Mouse (Mus musculus): Measurements from ENCODE around the gene Olfm1. TPM values are rescaled to one million over a fixed set of nuclear protein-coding genes. Genes with fewer than 3 reads are reported as not detected.

The Olfm1 gene
- 5.1 and 6.9 TPM in 2 replicates for polyA plus RNA-seq (2015; fragmentation: Nextera tagmentation; extraction: Ambion mirVana)

DNA sequence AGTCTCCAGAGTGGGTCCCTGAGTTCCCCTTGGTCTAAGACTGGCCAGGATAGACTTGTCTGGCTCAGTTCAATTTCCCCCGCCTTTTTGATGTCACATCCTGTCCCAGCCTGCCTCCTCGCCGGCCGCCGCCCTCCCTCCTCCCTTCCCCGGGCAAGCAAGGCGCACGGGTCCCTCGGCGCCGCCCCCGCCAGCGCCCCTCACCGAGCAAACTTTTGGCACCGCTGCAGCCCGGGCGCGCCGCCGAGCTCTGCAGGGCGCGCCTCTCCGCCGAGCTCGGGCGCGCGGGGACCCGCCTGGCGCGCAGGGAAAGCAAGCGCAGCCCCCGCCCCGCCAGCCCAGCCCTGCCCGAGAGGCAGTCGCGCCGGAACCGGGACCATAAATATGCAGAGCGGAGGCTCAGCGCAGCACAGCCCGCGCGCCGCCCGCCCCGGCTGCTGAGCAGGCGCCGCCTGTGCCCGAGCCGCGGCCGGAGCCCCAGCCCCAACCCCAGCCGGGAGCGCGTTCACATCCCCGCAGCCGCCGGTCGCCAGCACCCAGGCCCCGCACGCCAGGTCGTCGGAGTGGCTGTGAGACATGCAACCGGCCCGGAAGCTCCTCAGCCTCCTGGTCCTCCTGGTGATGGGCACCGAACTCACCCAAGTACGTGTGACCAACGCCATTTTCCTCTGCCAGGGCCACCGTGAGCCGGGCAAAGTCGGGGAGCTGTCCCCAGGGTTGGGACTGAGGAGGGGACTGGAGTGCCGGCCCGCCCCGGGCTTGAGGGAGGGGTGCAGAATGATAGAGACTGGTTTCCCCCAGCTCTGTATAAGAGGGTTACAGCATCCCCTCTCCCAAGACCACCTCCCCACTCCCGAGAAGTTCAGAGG is at the start of gene Olfm1:
TSS of gene Olfm1 (plus strand) at position 172 of the 869 bp plus-strand sequence.
- H3K27me3 ChIP-seq (ENCODE audit: control insufficient read depth, insufficient read depth, low read length) = peaks cover 55% of the 10 kb centered on the region
- H3K4me3 ChIP-seq (ENCODE audit: low read length) = peak within 1 kb of the TSS; percentile 60
- no peak within 1 kb of the TSS for H3K27ac ChIP-seq (ENCODE audit: low read length)
- no peaks in the 10 kb centered on the region for H3K9me3 ChIP-seq (replicated peaks; ENCODE audit: control insufficient read depth, low read length)
- H3K4me2 ChIP-seq (ENCODE audit: low read depth, low read length) = peak within 1 kb of the TSS; percentile 81
- peaks cover 5% of the 10 kb centered on the region for H3K4me1 ChIP-seq (ENCODE audit: control insufficient read depth, insufficient read depth, low read length)
- under 1% methylated on average over 75 of the region's 76 CpGs for WGBS
- peak; percentile 60 for ATAC-seq (replicated peaks; ENCODE audit: extremely low read depth, insufficient read depth, low FRiP score)
- H3K36me3 ChIP-seq (ENCODE audit: control insufficient read depth, insufficient read depth) = no peaks in the 10 kb centered on the region
- H3K9ac ChIP-seq (ENCODE audit: low read length) = peak within 1 kb of the TSS; percentile 56

- 68% methylated on average over 13 of the region's 13 CpGs for WGBS
- H3K9me3 ChIP-seq (replicated peaks; ENCODE audit: control insufficient read depth, low read length) = no peaks in the 10 kb centered on the region
- H3K27ac ChIP-seq (ENCODE audit: low read length) = no peak overlapping the region
- no peak overlapping the region for H3K4me3 ChIP-seq (ENCODE audit: low read length)
- no peak for ATAC-seq (replicated peaks; ENCODE audit: extremely low read depth, insufficient read depth, low FRiP score)
- no peak overlapping the region for H3K9ac ChIP-seq (ENCODE audit: low read length)
- H3K27me3 ChIP-seq (ENCODE audit: control insufficient read depth, insufficient read depth, low read length) = peaks cover 2% of the 10 kb centered on the region; the same call in 1 of the 2 replicates
- peaks cover 6% of the 10 kb centered on the region for H3K4me1 ChIP-seq (ENCODE audit: control insufficient read depth, insufficient read depth, low read length)
- H3K36me3 ChIP-seq (ENCODE audit: control insufficient read depth, insufficient read depth) = no peaks in the 10 kb centered on the region
- no peak overlapping the region for H3K4me2 ChIP-seq (ENCODE audit: low read depth, low read length)
Measured at GRCm38 (mm10) chr2:28143417-28144045, 49.3 kb upstream of the Olfm1 start.

GRCm38 (mm10) chr2:28145702-28146101 is 47.1 kb upstream of the Olfm1 start:
- Histone ChIP-seq H3K27me3 (ENCODE audit: control insufficient read depth, insufficient read depth, low read length) (peaks cover 2% of the 10 kb centered on the region; the same call in 1 of the 2 replicates), H3K27ac (ENCODE audit: low read length) (no peak overlapping the region), H3K36me3 (ENCODE audit: control insufficient read depth, insufficient read depth) (no peaks in the 10 kb centered on the region), H3K4me2 (ENCODE audit: low read depth, low read length) (no peak overlapping the region), H3K4me1 (ENCODE audit: control insufficient read depth, insufficient read depth, low read length) (no peaks in the 10 kb centered on the region), H3K9me3 (replicated peaks; ENCODE audit: control insufficient read depth, low read length) (no peaks in the 10 kb centered on the region), H3K9ac (ENCODE audit: low read length) (no peak overlapping the region), H3K4me3 (ENCODE audit: low read length) (no peak overlapping the region)
- 77% methylated on average over 5 of the region's 5 CpGs for whole genome bisulfite sequencing
- no peak for ATAC-seq (replicated peaks; ENCODE audit: extremely low read depth, insufficient read depth, low FRiP score)

DNA sequence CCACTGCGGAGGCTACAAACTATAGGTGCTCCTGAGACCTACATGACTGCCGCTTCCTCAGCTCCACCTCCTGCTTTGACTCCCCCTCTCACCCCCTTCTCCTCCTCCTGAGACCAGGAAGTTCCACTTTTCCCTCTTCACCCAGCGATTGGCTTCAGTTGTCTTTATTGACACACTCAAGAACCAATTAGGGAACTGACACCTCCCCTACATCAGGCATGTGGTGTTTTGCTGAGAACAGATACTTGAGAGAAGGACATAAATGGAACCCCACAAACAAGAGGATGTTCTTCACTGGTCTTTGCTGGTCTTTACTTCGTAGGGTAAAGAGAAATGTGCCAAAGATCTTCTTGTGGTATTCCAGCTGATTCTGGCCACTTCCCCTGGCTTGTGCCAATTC is 46.6 kb upstream of the Olfm1 start:
- Histone ChIP-seq H3K27me3 (ENCODE audit: control insufficient read depth, insufficient read depth, low read length) (peaks cover 2% of the 10 kb centered on the region; the same call in 1 of the 2 replicates), H3K27ac (ENCODE audit: low read length) (no peak overlapping the region), H3K4me3 (ENCODE audit: low read length) (no peak overlapping the region), H3K36me3 (ENCODE audit: control insufficient read depth, insufficient read depth) (no peaks in the 10 kb centered on the region), H3K4me2 (ENCODE audit: low read depth, low read length) (no peak overlapping the region), H3K4me1 (ENCODE audit: control insufficient read depth, insufficient read depth, low read length) (no peaks in the 10 kb centered on the region), H3K9me3 (replicated peaks; ENCODE audit: control insufficient read depth, low read length) (no peaks in the 10 kb centered on the region), H3K9ac (ENCODE audit: low read length) (no peak overlapping the region)
- no peak for ATAC-seq (replicated peaks; ENCODE audit: extremely low read depth, insufficient read depth, low FRiP score)
- WGBS = 74% methylated on average over 4 of the region's 4 CpGs

DNA sequence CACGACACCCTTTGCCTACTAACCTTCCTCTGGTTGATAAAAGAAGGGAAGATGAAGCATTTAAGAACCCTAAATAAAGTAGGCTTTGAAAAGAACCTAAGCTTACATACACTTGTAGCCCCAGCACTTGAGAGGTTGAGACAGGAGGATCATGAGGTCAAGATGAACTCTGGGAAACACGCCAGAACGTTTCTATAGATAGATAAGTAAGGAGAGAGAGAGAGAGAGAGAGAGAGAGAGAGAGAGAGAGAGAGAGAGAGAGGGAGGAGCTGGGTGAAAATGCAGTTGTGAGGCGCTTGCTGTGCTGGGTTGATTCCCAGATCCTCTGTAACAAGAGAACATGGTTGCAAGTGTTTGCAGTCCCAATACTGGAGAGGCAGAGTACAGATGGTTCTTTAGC is 46.1 kb upstream of the Olfm1 start:
- H3K4me2 ChIP-seq (ENCODE audit: low read depth, low read length) = no peak overlapping the region
- H3K4me3 ChIP-seq (ENCODE audit: low read length) = no peak overlapping the region
- WGBS = 34% methylated on average over 4 of the region's 4 CpGs
- no peak overlapping the region for H3K9ac ChIP-seq (ENCODE audit: low read length)
- no peaks in the 10 kb centered on the region for H3K36me3 ChIP-seq (ENCODE audit: control insufficient read depth, insufficient read depth)
- H3K9me3 ChIP-seq (replicated peaks; ENCODE audit: control insufficient read depth, low read length) = no peaks in the 10 kb centered on the region
- no peak for ATAC-seq (replicated peaks; ENCODE audit: extremely low read depth, insufficient read depth, low FRiP score)
- no peak overlapping the region for H3K27ac ChIP-seq (ENCODE audit: low read length)
- no peaks in the 10 kb centered on the region for H3K4me1 ChIP-seq (ENCODE audit: control insufficient read depth, insufficient read depth, low read length)
- H3K27me3 ChIP-seq (ENCODE audit: control insufficient read depth, insufficient read depth, low read length) = peaks cover 2% of the 10 kb centered on the region; the same call in 1 of the 2 replicates

- Histone ChIP-seq H3K9me3 (replicated peaks; ENCODE audit: control insufficient read depth, low read length) (no peaks in the 10 kb centered on the region), H3K27me3 (ENCODE audit: control insufficient read depth, insufficient read depth, low read length) (peaks cover 2% of the 10 kb centered on the region; the same call in 1 of the 2 replicates), H3K9ac (ENCODE audit: low read length) (no peak overlapping the region), H3K36me3 (ENCODE audit: control insufficient read depth, insufficient read depth) (no peaks in the 10 kb centered on the region), H3K4me3 (ENCODE audit: low read length) (no peak overlapping the region), H3K4me2 (ENCODE audit: low read depth, low read length) (no peak overlapping the region), H3K4me1 (ENCODE audit: control insufficient read depth, insufficient read depth, low read length) (no peaks in the 10 kb centered on the region), H3K27ac (ENCODE audit: low read length) (no peak overlapping the region)
- ATAC-seq (replicated peaks; ENCODE audit: extremely low read depth, insufficient read depth, low FRiP score) = no peak
- WGBS = 52% methylated on average over 5 of the region's 5 CpGs
Measured at GRCm38 (mm10) chr2:28147248-28147794, 45.5 kb upstream of the Olfm1 start.

GRCm38 (mm10) chr2:28149688-28150087 is 43.1 kb upstream of the Olfm1 start:
- WGBS = 71% methylated on average over 11 of the region's 11 CpGs
- Histone ChIP-seq H3K4me2 (ENCODE audit: low read depth, low read length) (no peak overlapping the region), H3K27me3 (ENCODE audit: control insufficient read depth, insufficient read depth, low read length) (peaks cover 2% of the 10 kb centered on the region; the same call in 1 of the 2 replicates), H3K9me3 (replicated peaks; ENCODE audit: control insufficient read depth, low read length) (no peaks in the 10 kb centered on the region), H3K27ac (ENCODE audit: low read length) (no peak overlapping the region), H3K36me3 (ENCODE audit: control insufficient read depth, insufficient read depth) (no peaks in the 10 kb centered on the region), H3K9ac (ENCODE audit: low read length) (no peak overlapping the region), H3K4me3 (ENCODE audit: low read length) (no peak overlapping the region), H3K4me1 (ENCODE audit: control insufficient read depth, insufficient read depth, low read length) (no peaks in the 10 kb centered on the region)
- no peak for ATAC-seq (replicated peaks; ENCODE audit: extremely low read depth, insufficient read depth, low FRiP score)

DNA sequence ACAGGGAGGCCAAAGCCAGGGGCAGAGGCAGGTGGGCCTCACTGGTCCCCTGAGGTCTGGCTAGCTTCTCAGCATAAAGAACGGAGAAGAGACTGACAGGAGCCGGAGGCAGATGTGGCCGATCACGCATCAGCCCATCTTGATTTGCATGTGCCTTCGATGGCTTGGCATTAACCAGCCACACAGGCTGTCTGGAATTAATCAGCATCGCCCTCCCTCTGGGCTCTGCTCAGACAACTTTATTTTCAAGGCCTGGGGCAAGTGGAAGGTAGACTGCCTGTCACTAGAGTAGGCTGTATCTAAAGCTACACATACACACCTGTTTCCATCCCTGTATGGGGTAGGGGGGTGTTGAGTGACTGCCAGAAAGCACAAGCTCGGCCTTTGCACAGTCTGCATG is 32.2 kb upstream of the Olfm1 start:
- no peak overlapping the region for H3K4me2 ChIP-seq (ENCODE audit: low read depth, low read length)
- H3K9me3 ChIP-seq (replicated peaks; ENCODE audit: control insufficient read depth, low read length) = no peaks in the 10 kb centered on the region
- WGBS = 71% methylated on average over 7 of the region's 7 CpGs
- no peaks in the 10 kb centered on the region for H3K36me3 ChIP-seq (ENCODE audit: control insufficient read depth, insufficient read depth)
- no peaks in the 10 kb centered on the region for H3K4me1 ChIP-seq (ENCODE audit: control insufficient read depth, insufficient read depth, low read length)
- no peak overlapping the region for H3K9ac ChIP-seq (ENCODE audit: low read length)
- ATAC-seq (replicated peaks; ENCODE audit: extremely low read depth, insufficient read depth, low FRiP score) = no peak
- no peaks in the 10 kb centered on the region for H3K27me3 ChIP-seq (ENCODE audit: control insufficient read depth, insufficient read depth, low read length)
- H3K4me3 ChIP-seq (ENCODE audit: low read length) = no peak overlapping the region
- no peak overlapping the region for H3K27ac ChIP-seq (ENCODE audit: low read length)

GRCm38 (mm10) chr2:28165570-28165969 is 27.2 kb upstream of the Olfm1 start:
- ATAC-seq (replicated peaks; ENCODE audit: extremely low read depth, insufficient read depth, low FRiP score) = no peak
- H3K27ac ChIP-seq (ENCODE audit: low read length) = no peak overlapping the region
- H3K4me1 ChIP-seq (ENCODE audit: control insufficient read depth, insufficient read depth, low read length) = no peaks in the 10 kb centered on the region
- H3K4me2 ChIP-seq (ENCODE audit: low read depth, low read length) = no peak overlapping the region
- 68% methylated on average over 8 of the region's 8 CpGs for WGBS
- 0 out of 2 replicates have a peak, but pooled peaks cover 2% of the 10 kb centered on the region for H3K27me3 ChIP-seq (ENCODE audit: control insufficient read depth, insufficient read depth, low read length)
- H3K4me3 ChIP-seq (ENCODE audit: low read length) = no peak overlapping the region
- H3K9ac ChIP-seq (ENCODE audit: low read length) = no peak overlapping the region
- no peaks in the 10 kb centered on the region for H3K36me3 ChIP-seq (ENCODE audit: control insufficient read depth, insufficient read depth)
- no peaks in the 10 kb centered on the region for H3K9me3 ChIP-seq (replicated peaks; ENCODE audit: control insufficient read depth, low read length)
